Mouse (Mus musculus) kidney, adult 2 months (tissue): ENCODE measurements around the gene AI854703.

Experiments
- CTCF ChIP-seq: fragments of 200-500 bp; conservative IDR thresholded peaks from 2 replicates; pipeline ENCODE4 v1.5.1; 2011; ENCODE audit warnings: low read depth, mild to moderate bottlenecking, control low read depth, low read length, moderate library complexity, mixed read lengths; ENCODE audit not compliant: insufficient read depth, insufficient read length
- POLR2A ChIP-seq: fragments of 200-500 bp; IDR thresholded peaks from one replicate; pipeline ENCODE4 v1.6.1; 2011; ENCODE audit warnings: low read depth, low read length, control low read depth

DNA sequence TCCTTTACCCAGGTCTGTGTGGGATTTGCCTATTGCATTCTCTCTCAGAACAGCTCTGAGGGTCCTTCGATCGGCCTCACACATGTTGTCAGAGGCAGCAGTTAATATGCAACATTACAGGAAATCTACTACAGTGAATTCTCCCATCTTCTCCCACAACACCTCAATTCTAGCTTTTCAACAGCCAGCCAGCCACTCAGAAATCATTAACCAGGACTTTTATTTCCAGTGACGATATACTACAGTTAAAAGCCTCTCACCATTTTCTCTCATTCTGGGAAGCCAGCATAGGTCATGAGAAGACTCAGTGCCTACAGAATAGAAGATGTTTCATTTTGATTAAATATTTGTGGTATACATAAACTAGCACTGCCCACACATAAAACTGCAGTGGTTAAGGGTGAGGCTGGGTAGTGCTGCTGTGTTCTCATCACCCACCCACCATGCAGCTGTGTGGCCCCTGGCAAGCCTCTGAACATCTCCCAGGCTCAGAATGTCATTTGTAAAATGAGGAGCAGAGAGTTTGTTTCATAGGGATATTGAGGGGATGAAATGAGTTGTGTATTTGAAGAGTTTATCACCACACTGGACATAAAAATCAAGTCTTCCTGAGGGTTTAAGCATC lies 35.2 kb upstream of the AI854703 start:
- TF ChIP-seq CTCF = no peak
- no peak for TF ChIP-seq POLR2A
